Mouse (Mus musculus) left cerebral cortex, postnatal 10 days (tissue): ENCODE data around the gene Metap2. TPM values are rescaled to one million over a fixed set of nuclear protein-coding genes. Genes with fewer than 3 reads are reported as not detected.
"Not testable (repeated sequence)": the region's sequence is repeated elsewhere in the genome, so short reads cannot be mapped to it uniquely, and the experiment has no call there.

ENCODE experiments used
- DNase-seq, 2 experiments: peaks; one replicate each; pipeline ENCODE4 v3.0.0; 2021 to 2022; ENCODE audit warnings: low spot score in 2 of 2, mixed read lengths in 1 of 2; ENCODE audit errors: extremely low spot score in 1 of 2
- intact Hi-C: fragments of 180-260 bp; cut with DNase I; formaldehyde crosslinking; loops from one replicate; pipeline ENCODE4 v1.15.1; 2025
- total RNA-seq, 2 experiments: library from RNA; stranded (reverse); gene quantifications; 2 replicates each; pipeline ENCODE4 v1.2.3; 2021

Metap2 gene
- total RNA-seq, 2 experiments from 2014 or later: 132 TPM

DNA sequence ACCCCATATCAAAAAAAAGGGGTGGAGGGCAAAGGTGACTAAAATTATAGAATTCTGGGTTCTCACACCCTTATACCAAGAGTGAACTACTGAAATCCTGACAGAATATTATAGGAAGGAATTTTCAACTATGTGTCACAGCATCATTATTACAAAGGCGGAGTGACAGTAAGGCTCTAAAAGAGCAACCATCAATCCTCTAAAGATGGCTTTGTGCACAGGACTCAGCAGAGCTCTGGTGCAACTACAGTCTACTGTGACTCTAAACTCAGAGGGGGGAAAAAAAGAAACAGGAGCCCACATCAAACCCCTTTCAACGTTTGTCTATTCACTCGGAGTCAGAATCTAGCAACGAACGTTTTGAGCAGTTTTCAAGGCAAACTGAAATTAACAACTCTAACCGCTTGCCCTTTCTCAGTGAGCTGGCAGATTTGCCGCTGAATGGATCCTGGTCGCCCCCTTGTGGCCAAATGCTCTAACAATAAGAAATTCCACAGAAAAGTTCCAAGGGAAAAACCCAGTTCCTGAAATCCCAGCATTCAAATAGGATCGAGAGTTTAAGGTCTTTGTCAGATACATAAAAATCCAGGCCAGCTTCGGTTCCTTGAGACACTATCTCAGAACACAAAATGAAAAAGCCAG, 84.0 kb downstream of the Metap2 start:
- intact Hi-C loops: loop anchor here (2.0 to 5.0 kb wide), 2 partner anchors 201 to 220 kb away; no protein-coding TSS in a partner anchor
- DNase-seq: peak; percentile 72 to 73

DNA sequence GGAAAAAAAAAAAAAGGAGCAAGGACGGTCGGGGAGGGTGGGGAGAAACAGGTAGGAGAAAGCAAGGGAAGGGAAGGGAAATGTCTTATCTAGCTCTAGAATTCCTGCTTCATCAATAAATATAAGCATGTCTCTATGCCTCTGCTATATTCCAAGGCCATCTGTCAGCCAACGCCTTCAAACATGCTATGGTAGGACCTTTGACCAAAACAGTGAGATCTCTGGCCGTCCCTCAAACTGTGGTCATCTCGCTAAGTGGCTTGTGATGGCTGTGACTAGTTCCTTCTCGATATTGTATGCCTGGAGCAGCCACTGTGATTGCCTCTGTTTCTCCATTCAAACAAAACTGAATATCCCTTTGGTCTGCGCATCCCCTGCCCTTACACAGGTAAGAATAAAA, 84.8 kb downstream of the Metap2 start:
- intact Hi-C loops: loop anchor here (2.0 to 5.0 kb wide), 2 partner anchors 200 to 219 kb away; no protein-coding TSS in a partner anchor
- no peak for DNase-seq

DNA sequence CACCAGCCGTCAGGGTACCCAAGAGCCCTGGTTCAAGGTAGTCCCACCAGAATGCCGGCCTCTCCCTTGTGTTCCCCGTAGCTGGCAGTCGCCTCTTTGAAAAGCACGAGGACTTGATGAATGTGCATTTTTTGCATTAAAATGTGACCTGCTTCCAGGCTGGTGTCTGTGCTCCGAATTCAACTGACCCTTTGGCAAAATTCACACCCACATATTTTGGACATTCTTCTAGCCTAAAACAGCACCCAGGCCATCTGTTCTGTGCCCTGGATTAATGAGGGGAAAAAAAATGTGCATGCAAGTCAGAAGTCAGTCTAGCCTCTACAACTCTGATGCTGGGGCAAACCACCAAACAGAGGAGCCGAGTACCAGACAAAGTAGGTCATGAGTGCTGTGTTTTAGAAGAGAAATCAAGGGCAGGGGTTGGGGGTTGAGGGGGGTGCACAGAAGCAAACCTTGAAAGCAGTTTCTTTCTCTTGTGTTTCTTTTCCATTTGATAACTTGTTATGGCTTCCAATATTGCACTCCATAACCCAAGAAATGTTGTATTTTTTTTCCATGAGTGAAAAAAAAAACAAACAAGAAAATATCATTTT, 86.2 kb downstream of the Metap2 start:
- intact Hi-C loops: loop anchor here (5.0 kb wide), 1 partner anchor 198 kb away; no protein-coding TSS in a partner anchor

DNA sequence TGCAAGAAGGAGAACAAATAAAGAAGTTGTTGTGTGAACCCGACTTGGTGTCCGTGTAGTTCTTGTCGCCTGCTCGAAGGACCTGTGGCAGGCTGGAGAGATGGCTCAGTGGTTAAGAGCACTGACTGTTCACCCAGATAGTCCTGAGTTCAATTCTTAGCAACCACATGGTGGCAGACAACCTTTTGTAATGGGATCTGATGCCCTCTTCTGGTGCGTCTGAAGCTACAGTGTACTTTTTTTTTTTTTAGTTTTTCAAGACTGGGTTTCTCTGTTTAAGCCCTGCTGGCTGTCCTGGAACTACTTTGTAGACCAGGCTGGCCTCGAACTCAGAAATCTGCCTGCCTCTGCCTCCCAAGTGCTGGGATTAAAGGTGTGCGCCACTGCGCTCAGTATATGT, 87.5 kb downstream of the Metap2 start:
- not testable (repeated sequence) for DNase-seq
- intact Hi-C loops: loop anchor here (10.0 kb wide), 1 partner anchor 385 kb away; no protein-coding TSS in a partner anchor

More for the DNA sequence above, 86.2 kb downstream of the Metap2 start:
- no peak for DNase-seq

Other genes with a start within 250 kb of the Metap2 start
- gene Usp44, start 65.5 kb downstream of the Metap2 start, total RNA-seq: not detected
- 100 to 1,000 TPM; 107 to 110 TPM for gene Vezt, start 138.7 kb upstream of the Metap2 start, total RNA-seq
- gene Fgd6, start 138.9 kb upstream of the Metap2 start, total RNA-seq: 1 to 10 TPM; 5.7 to 6.4 TPM